ENCODE assay signal across 26 mouse cellular contexts in the genomic region with DNA sequence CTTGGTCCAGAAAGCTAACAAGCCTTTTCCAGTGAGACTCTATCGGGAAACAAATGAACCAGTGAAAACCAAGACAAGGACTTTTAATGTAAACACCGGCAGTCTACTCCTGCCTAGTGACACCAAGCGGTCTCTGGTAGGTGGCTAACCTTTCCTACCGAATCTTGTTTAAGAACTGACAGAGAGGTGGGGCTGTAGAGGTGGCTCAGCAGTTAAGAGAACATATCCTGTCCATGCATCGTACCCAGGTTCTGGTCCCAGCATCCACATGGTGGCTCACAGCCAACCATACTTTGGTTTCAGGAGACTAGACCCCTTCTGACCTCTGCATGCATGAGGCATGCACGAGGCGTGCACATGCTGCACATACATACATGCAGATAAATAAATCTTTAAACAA. TPM values are rescaled to one million over a fixed set of nuclear protein-coding genes. Genes with fewer than 3 reads are reported as not detected.
DNase-seq lines count a peak whose midpoint lies in the region; ATAC-seq and TF ChIP-seq lines count a peak whose summit lies in the region.
"Had no signal": no experiment of that assay in that cellular context is flagged by ENCODE, and none has a peak within 500 bp of the region (broad histone marks: within the 10 kb centered on the region; RNA-seq: fewer than 3 reads in every experiment).

No protein-coding gene starts in this region.

- TF ChIP-seq CTCF in spleen, adult 2 months (IDR thresholded peaks at IDR 0.05; ENCODE audit: extremely low read depth, insufficient read depth, insufficient read length, insufficient replicate concordance), result no peak

- no peak overlapping the region for H3K4me2 ChIP-seq in heart, embryonic 16.5 days (ENCODE audit: low read depth, low read length)
- H3K4me2 ChIP-seq in heart, embryonic 12.5 days, result no peak overlapping the region
- H3K4me2 ChIP-seq: embryonic facial prominence, embryonic 13.5 days; heart, embryonic 15.5 days; hindbrain, embryonic 12.5 days had no signal

- no peaks in the 10 kb centered on the region for H3K27me3 ChIP-seq in heart, embryonic 16.5 days (ENCODE audit: control insufficient read depth, insufficient read depth, low read length)
- H3K27me3 ChIP-seq in heart, embryonic 12.5 days (replicated peaks), result no peaks in the 10 kb centered on the region
- no peaks in the 10 kb centered on the region for H3K27me3 ChIP-seq in spleen, adult 2 months (ENCODE audit: control insufficient read depth, insufficient read depth, low read length)
- H3K27me3 ChIP-seq: embryonic facial prominence, embryonic 13.5 days; heart, embryonic 15.5 days; hindbrain, embryonic 12.5 days; Patski had no signal

- H3K36me3 ChIP-seq in heart, embryonic 16.5 days (ENCODE audit: control insufficient read depth, insufficient read depth), result peaks cover 30% of the 10 kb centered on the region
- peaks cover 98% of the 10 kb centered on the region for H3K36me3 ChIP-seq in heart, embryonic 12.5 days
- H3K36me3 ChIP-seq in spleen, adult 2 months (ENCODE audit: control insufficient read depth, insufficient read depth, low read length), result peaks cover 27% of the 10 kb centered on the region

- peak overlapping the region; percentile 30; the same call in 1 of the 2 replicates for H3K27ac ChIP-seq in heart, embryonic 16.5 days (ENCODE audit: low read length)
- H3K27ac ChIP-seq in heart, embryonic 12.5 days (ENCODE audit: poor library complexity, severe bottlenecking), result no peak overlapping the region
- peak overlapping the region; percentile 25; the same call in 1 of the 2 replicates for H3K27ac ChIP-seq in spleen, adult 2 months (ENCODE audit: insufficient read depth, low read length)
- H3K27ac ChIP-seq: embryonic facial prominence, embryonic 13.5 days; forebrain, embryonic 10.5 days; heart, embryonic 10.5 days; heart, embryonic 15.5 days; hindbrain, embryonic 12.5 days had no signal

- WGBS in heart, embryonic 16.5 days, result 87% methylated on average over 7 of the region's 7 CpGs
- 91% methylated on average over 7 of the region's 7 CpGs for WGBS in heart, embryonic 12.5 days
- 39% methylated on average over 7 of the region's 7 CpGs for WGBS in spleen, adult 2 months

- H3K9ac ChIP-seq in heart, embryonic 16.5 days (ENCODE audit: low read length), result no peak overlapping the region
- H3K9ac ChIP-seq in heart, embryonic 12.5 days, result no peak overlapping the region
- H3K9ac ChIP-seq: embryonic facial prominence, embryonic 13.5 days; heart, embryonic 15.5 days; hindbrain, embryonic 12.5 days had no signal

- H3K9me3 ChIP-seq in heart, embryonic 16.5 days (replicated peaks; ENCODE audit: control insufficient read depth, low read length), result no peaks in the 10 kb centered on the region
- 0 out of 2 replicates have a peak, but pooled peaks cover 5% of the 10 kb centered on the region for H3K9me3 ChIP-seq in heart, embryonic 12.5 days (replicated peaks)
- H3K9me3 ChIP-seq: embryonic facial prominence, embryonic 13.5 days; forebrain, embryonic 10.5 days; heart, embryonic 10.5 days; heart, embryonic 15.5 days; hindbrain, embryonic 12.5 days had no signal

- no peaks in the 10 kb centered on the region for H3K4me1 ChIP-seq in heart, embryonic 16.5 days (ENCODE audit: control insufficient read depth, insufficient read depth, low read length)
- H3K4me1 ChIP-seq in heart, embryonic 12.5 days (replicated peaks), result peaks cover 4% of the 10 kb centered on the region; the same call in 1 of the 2 replicates
- H3K4me1 ChIP-seq in spleen, adult 2 months (ENCODE audit: control insufficient read depth, insufficient read depth, insufficient read length), result peaks cover 4% of the 10 kb centered on the region; the same call in 1 of the 2 replicates
- H3K4me1 ChIP-seq: embryonic facial prominence, embryonic 13.5 days; forebrain, embryonic 10.5 days; heart, embryonic 10.5 days; hindbrain, embryonic 12.5 days had no signal

- TF ChIP-seq POLR2A in spleen, adult 2 months (IDR thresholded peaks at IDR 0.05; ENCODE audit: low read depth, low read length), result no peak

- ATAC-seq in heart, embryonic 16.5 days (replicated peaks; ENCODE audit: extremely low read depth, insufficient read depth, low FRiP score), result 0 out of 2 replicates have a peak, but pooled peaks have one; percentile 14
- ATAC-seq in heart, embryonic 12.5 days (ENCODE audit: insufficient number of reproducible peaks, low FRiP score), result no peak
- ATAC-seq in activated CD4-positive, CD25-positive, alpha-beta regulatory T cell, adult 4 months, result no peak
- ATAC-seq: forebrain, embryonic 14.5 days; hindbrain, embryonic 16.5 days; inflammation-experienced regulatory T-cells, adult 6 months; Patski had no signal

- H3K4me3 ChIP-seq in heart, embryonic 16.5 days (ENCODE audit: low read length), result no peak overlapping the region
- no peak overlapping the region for H3K4me3 ChIP-seq in heart, embryonic 12.5 days
- H3K4me3 ChIP-seq in spleen, adult 2 months (ENCODE audit: extremely low read depth, insufficient read depth, insufficient read length), result no peak overlapping the region
- H3K4me3 ChIP-seq: embryonic facial prominence, embryonic 13.5 days; erythroblast, embryonic 14.5 days; forebrain, embryonic 10.5 days; heart, embryonic 10.5 days; heart, embryonic 15.5 days; hindbrain, embryonic 12.5 days had no signal

- no peak for DNase-seq in spleen, adult 2 months (ENCODE audit: low read depth in 1 of 2, low spot score in 2 of 2)
- no peak for DNase-seq in spleen, adult 18-20 months
- DNase-seq in thymus, postnatal 14 days, result peak; percentile 70
- DNase-seq in cerebellum, postnatal 10 days, result no peak
- DNase-seq: adrenal gland, adult 2 months; adrenal gland, postnatal 25 days; cerebellum, adult 2 months; cerebellum, postnatal 14 days; gastrocnemius, postnatal 10 days; heart, adult 18-20 months; heart, postnatal 4 days had no signal

RNA-seq across cellular contexts. Expression of a gene that starts 6.4 kb away (rescaled TPM):
- 22.4 and 37.4 TPM in 2 replicates for polyA plus RNA-seq in heart, embryonic 16.5 days (2015; fragmentation: Nextera tagmentation; extraction: Ambion mirVana)
- polyA plus RNA-seq in heart, embryonic 12.5 days (2016; fragmentation: Nextera tagmentation; extraction: Ambion mirVana), result 22.8 and 24.6 TPM in 2 replicates
- 15.4 and 18.1 TPM in 2 replicates for polyA plus RNA-seq in spleen, adult 2 months (2012; rRNA removed)
- polyA plus RNA-seq in activated CD4-positive, CD25-positive, alpha-beta regulatory T cell, adult 4 months (2017; shearing (Covaris generic)), result 10 to 100 TPM; 10.1 to 16.2 TPM

RNA-seq across cellular contexts. Expression of a gene that starts 20.1 kb away (rescaled TPM):
- 174 and 210 TPM in 2 replicates for polyA plus RNA-seq in heart, embryonic 16.5 days (2015; fragmentation: Nextera tagmentation; extraction: Ambion mirVana)
- polyA plus RNA-seq in heart, embryonic 12.5 days (2016; fragmentation: Nextera tagmentation; extraction: Ambion mirVana), result 150 and 157 TPM in 2 replicates
- 34.5 and 37.5 TPM in 2 replicates for polyA plus RNA-seq in spleen, adult 2 months (2012; rRNA removed)
- 100 to 1,000 TPM; 170 to 212 TPM for polyA plus RNA-seq in activated CD4-positive, CD25-positive, alpha-beta regulatory T cell, adult 4 months (2017; shearing (Covaris generic))

RNA-seq across cellular contexts. Expression of a gene that starts 31.7 kb away (rescaled TPM):
- polyA plus RNA-seq in heart, embryonic 16.5 days (2015; fragmentation: Nextera tagmentation; extraction: Ambion mirVana), result not detected in 2 replicates
- not detected in 2 replicates for polyA plus RNA-seq in heart, embryonic 12.5 days (2016; fragmentation: Nextera tagmentation; extraction: Ambion mirVana)
- polyA plus RNA-seq in spleen, adult 2 months (2012; rRNA removed), result not detected in 2 replicates
- not detected for polyA plus RNA-seq in activated CD4-positive, CD25-positive, alpha-beta regulatory T cell, adult 4 months (2017; shearing (Covaris generic))
- polyA plus RNA-seq: adrenal gland, adult 2 months; C2C12; cerebellum, adult 2 months; cortical plate, adult 2 months; erythroblast, embryonic 14.5 days; forebrain, embryonic 10.5 days; forebrain, embryonic 14.5 days; heart, embryonic 10.5 days; heart, embryonic 15.5 days; hindbrain, embryonic 12.5 days; hindbrain, embryonic 16.5 days; inflammation-experienced regulatory T-cells, adult 6 months; Patski had no signal

RNA-seq across cellular contexts. Expression of a gene that starts 39.6 kb away (rescaled TPM):
- polyA plus RNA-seq in heart, embryonic 16.5 days (2015; fragmentation: Nextera tagmentation; extraction: Ambion mirVana), result 76.8 and 113 TPM in 2 replicates
- polyA plus RNA-seq in heart, embryonic 12.5 days (2016; fragmentation: Nextera tagmentation; extraction: Ambion mirVana), result 68.7 and 80.2 TPM in 2 replicates
- 11.8 TPM in 2 replicates for polyA plus RNA-seq in spleen, adult 2 months (2012; rRNA removed)
- 10 to 100 TPM; 50.9 to 58.1 TPM for polyA plus RNA-seq in activated CD4-positive, CD25-positive, alpha-beta regulatory T cell, adult 4 months (2017; shearing (Covaris generic))

RNA-seq across cellular contexts. Expression of a gene that starts 42.5 kb away (rescaled TPM):
- polyA plus RNA-seq in heart, embryonic 16.5 days (2015; fragmentation: Nextera tagmentation; extraction: Ambion mirVana), result not detected in 2 replicates
- polyA plus RNA-seq in heart, embryonic 12.5 days (2016; fragmentation: Nextera tagmentation; extraction: Ambion mirVana), result not detected in 2 replicates
- polyA plus RNA-seq in spleen, adult 2 months (2012; rRNA removed), result 0.05 TPM in 1 of 2 replicates, not detected in the other
- polyA plus RNA-seq in activated CD4-positive, CD25-positive, alpha-beta regulatory T cell, adult 4 months (2017; shearing (Covaris generic)), result not detected
- polyA plus RNA-seq: adrenal gland, adult 2 months; C2C12; embryonic facial prominence, embryonic 13.5 days; erythroblast, embryonic 14.5 days; forebrain, embryonic 14.5 days; heart, embryonic 15.5 days; Patski had no signal
